ENCODE assay signal across 28 mouse cellular contexts in the genomic region with DNA sequence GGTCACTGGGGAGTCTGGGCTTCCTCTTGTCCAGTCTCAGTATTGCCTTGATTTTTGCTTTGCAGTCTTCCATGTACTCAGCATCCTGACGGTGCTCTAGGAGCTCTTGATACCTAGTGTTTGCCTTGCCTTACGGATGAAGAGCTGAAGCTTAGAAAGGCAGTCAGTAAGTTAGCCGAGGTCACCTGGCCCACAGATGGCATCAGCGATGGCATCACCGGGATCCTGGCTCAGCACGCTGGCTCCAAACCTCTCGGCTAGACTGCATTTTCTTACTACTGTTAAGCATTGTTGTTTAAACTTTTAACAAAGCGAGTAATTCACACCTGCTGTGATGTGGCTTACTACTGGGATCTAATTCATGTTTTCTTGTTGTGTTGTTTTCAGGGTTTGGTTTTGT. TPM values are rescaled to one million over a fixed set of nuclear protein-coding genes. Genes with fewer than 3 reads are reported as not detected.
A peak's percentile ranks its signal among the peaks of the same experiment; 100 is the strongest.
DNase-seq lines count a peak whose midpoint lies in the region; ATAC-seq lines count a peak whose summit lies in the region.
"Had no signal": no experiment of that assay in that cellular context is flagged by ENCODE, and none has a peak within 500 bp of the region (broad histone marks: within the 10 kb centered on the region; RNA-seq: fewer than 3 reads in every experiment).

No protein-coding gene starts in this region.

- H3K36me3 ChIP-seq in heart, embryonic 13.5 days, result peaks cover 6% of the 10 kb centered on the region
- H3K36me3 ChIP-seq: midbrain, embryonic 12.5 days had no signal

- 82% methylated on average over 8 of the region's 8 CpGs for WGBS in heart, embryonic 13.5 days

- peak; percentile 56 to 65 for DNase-seq in cerebellum, adult 18-20 months
- DNase-seq in cerebellum, adult 11-12 months, result no peak
- no peak for DNase-seq in heart, adult 11 months
- peak; percentile 50 for DNase-seq in cerebellum, adult 9-10 months
- DNase-seq in cerebellum, postnatal 36 days, result peak; percentile 57 to 58
- no peak for DNase-seq in adrenal gland, adult 18-20 months (ENCODE audit: low spot score in 2 of 2)
- DNase-seq: adrenal gland, adult 2 months; adrenal gland, postnatal 36 days; embryo, embryonic 11 days; gastrocnemius, postnatal 10 days; kidney, adult 2 months; kidney, postnatal 4 days; liver, embryonic 13.5 days; lung, adult 18-20 months; lung, postnatal 4 days; thymus, adult 2 months; thymus, postnatal 36 days had no signal

- H3K9ac ChIP-seq in heart, embryonic 13.5 days, result peak overlapping the region; percentile 16; the same call in 1 of the 2 replicates
- H3K9ac ChIP-seq: heart, embryonic 15.5 days; intestine, embryonic 15.5 days; limb, embryonic 15.5 days; liver, embryonic 13.5 days; midbrain, embryonic 12.5 days had no signal

- H3K4me1 ChIP-seq in heart, embryonic 13.5 days, result peaks cover 42% of the 10 kb centered on the region
- H3K4me1 ChIP-seq: intestine, embryonic 15.5 days had no signal

- H3K27ac ChIP-seq in heart, embryonic 13.5 days (replicated peaks), result no peak overlapping the region
- H3K27ac ChIP-seq: heart, embryonic 15.5 days; hindbrain, postnatal 0 days; intestine, embryonic 15.5 days; limb, embryonic 15.5 days; liver, embryonic 13.5 days; midbrain, embryonic 12.5 days had no signal

- no peaks in the 10 kb centered on the region for H3K27me3 ChIP-seq in heart, embryonic 13.5 days (replicated peaks)
- H3K27me3 ChIP-seq: heart, embryonic 15.5 days; intestine, embryonic 15.5 days; limb, embryonic 15.5 days; liver, embryonic 13.5 days; midbrain, embryonic 12.5 days; Patski had no signal

- no peak overlapping the region for H3K4me3 ChIP-seq in heart, embryonic 13.5 days
- H3K4me3 ChIP-seq: erythroblast, embryonic 14.5 days; heart, embryonic 15.5 days; intestine, embryonic 15.5 days; limb, embryonic 15.5 days; liver, embryonic 13.5 days; megakaryocyte, embryonic 14.5 days; midbrain, embryonic 12.5 days had no signal

- peaks cover 3% of the 10 kb centered on the region; the same call in 1 of the 2 replicates for H3K9me3 ChIP-seq in heart, embryonic 13.5 days
- H3K9me3 ChIP-seq: heart, embryonic 15.5 days; intestine, embryonic 15.5 days; limb, embryonic 15.5 days; midbrain, embryonic 12.5 days had no signal

- no peak for ATAC-seq in heart, embryonic 13.5 days (ENCODE audit: extremely low read depth, insufficient number of reproducible peaks, low FRiP score, low TSS enrichment)
- ATAC-seq: forebrain, embryonic 14.5 days; hindbrain, postnatal 0 days; intestine, embryonic 15.5 days; lung, postnatal 0 days; Patski had no signal

- H3K4me2 ChIP-seq in heart, embryonic 13.5 days, result no peak overlapping the region
- H3K4me2 ChIP-seq: heart, embryonic 15.5 days; intestine, embryonic 15.5 days; limb, embryonic 15.5 days; liver, embryonic 13.5 days; midbrain, embryonic 12.5 days had no signal

RNA-seq across cellular contexts. Expression of gene Wdr59, which starts 8.4 kb away (rescaled TPM):
- polyA plus RNA-seq in heart, embryonic 13.5 days (2015; fragmentation: Nextera tagmentation; extraction: Ambion mirVana), result 3.6 and 4.3 TPM in 2 replicates
- 10 to 100 TPM in 1 of 2 experiments, 1 to 10 TPM in 1; 9.2 to 10.3 TPM for total RNA-seq in adrenal gland, adult 18-20 months (2021)

RNA-seq across cellular contexts. Expression of gene Znrf1, which starts 22.5 kb away (rescaled TPM):
- polyA plus RNA-seq in heart, embryonic 13.5 days (2015; fragmentation: Nextera tagmentation; extraction: Ambion mirVana), result 19.7 and 20.1 TPM in 2 replicates
- 10 to 100 TPM; 31.0 to 36.3 TPM for total RNA-seq in adrenal gland, adult 18-20 months (2021)

Comparison
In these comparisons a context has a peak if more than half of its experiments do, and no peak if none do; other contexts are left out.
1. DNase-seq: peak in cerebellum, adult 18-20 months (2 of 2), cerebellum, adult 9-10 months (single experiment) and cerebellum, postnatal 36 days (2 of 2); none in cerebellum, adult 11-12 months (single experiment), heart, adult 11 months (single experiment) and adrenal gland, adult 18-20 months (0 of 2).